Mouse (Mus musculus) forebrain, embryonic 10.5 days (tissue): ENCODE measurements around the gene Capzb. TPM values are rescaled to one million over a fixed set of nuclear protein-coding genes. Genes with fewer than 3 reads are reported as not detected.

Source experiments
- DNase-seq: peaks from one replicate; pipeline ENCODE4 v3.0.0-alpha.2; 2017; ENCODE audit warnings: low spot score; ENCODE audit errors: extremely low spot score
- H3K27ac ChIP-seq: fragments of 300-500 bp; sonication (generic); 2 replicates; pipeline ENCODE4 v1.5.1; 2016; ENCODE audit warnings: mild to moderate bottlenecking
- H3K27me3 ChIP-seq: fragments of 300-500 bp; sonication (generic); 2 replicates; pipeline ENCODE4 v1.6.1; 2016; ENCODE audit warnings: mild to moderate bottlenecking; ENCODE audit not compliant: poor library complexity, severe bottlenecking
- H3K36me3 ChIP-seq: fragments of 300-500 bp; sonication (generic); replicated peaks from 2 replicates; pipeline ENCODE4 v1.6.1; 2016; ENCODE audit warnings: mild to moderate bottlenecking, moderate library complexity
- H3K4me1 ChIP-seq: fragments of 300-500 bp; sonication (generic); 2 replicates; pipeline ENCODE4 v1.6.1; 2016
- H3K4me3 ChIP-seq: fragments of 300-500 bp; sonication (generic); 2 replicates; pipeline ENCODE4 v1.5.1; 2016; ENCODE audit warnings: mild to moderate bottlenecking, moderate library complexity
- H3K9me3 ChIP-seq: fragments of 300-500 bp; sonication (generic); 2 replicates; pipeline ENCODE4 v1.6.1; 2016; ENCODE audit warnings: mild to moderate bottlenecking, moderate library complexity
- WGBS: fragments of 180-500 bp; shearing (Covaris S2); methylation state at CpG from one replicate; pipeline ENCODE4 v1.1.7; 2016; 5-methylcytosine and 5-hydroxymethylcytosine counted together
- polyA plus RNA-seq: library from polyadenylated mRNA; unstranded; fragments of >200 nt; fragmentation: Nextera tagmentation; extraction: Ambion mirVana; gene quantifications from 2 replicates; pipeline ENCODE4 v1.2.1, GENCODE M21; 2016

Capzb gene
- polyA plus RNA-seq, 1 experiment from 2014 or later, result 360 TPM

GRCm38 (mm10) chr4:139238612-139239011 lies 45.9 kb downstream of the Capzb start:
- Histone ChIP-seq H3K27ac (peak overlapping the region; percentile 30; the same call in 1 of the 2 replicates), H3K36me3 (peaks cover 57% of the 10 kb centered on the region), H3K4me1 (peaks cover 57% of the 10 kb centered on the region), H3K4me3 (no peak overlapping the region), H3K9me3 (no peaks in the 10 kb centered on the region), H3K27me3 (no peaks in the 10 kb centered on the region)
- no peak for DNase-seq
- 89% methylated on average over 16 of the region's 16 CpGs for WGBS

DNA sequence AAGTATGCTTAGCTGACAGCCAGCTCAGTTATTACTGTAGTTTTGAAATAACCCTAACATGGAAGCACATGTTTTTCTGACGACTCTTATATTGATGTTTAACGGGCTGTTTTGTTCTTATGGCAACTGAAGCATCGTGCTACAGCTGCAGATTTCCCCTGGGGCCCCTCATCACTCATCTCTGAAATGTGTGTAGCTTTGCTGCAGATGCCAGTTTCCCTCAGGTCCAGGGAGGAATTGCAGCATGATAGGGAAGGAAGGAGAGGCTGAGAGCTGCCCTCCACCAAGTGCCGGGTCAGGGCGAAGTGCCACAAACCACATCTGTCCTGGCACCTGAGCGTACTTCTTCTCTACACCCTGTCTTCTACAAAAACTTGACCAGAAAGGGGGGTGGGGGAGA lies 47.6 kb downstream of the Capzb start:
- no peaks in the 10 kb centered on the region for H3K27me3 ChIP-seq
- no peaks in the 10 kb centered on the region for H3K9me3 ChIP-seq
- no peak overlapping the region for H3K27ac ChIP-seq
- peaks cover 50% of the 10 kb centered on the region for H3K36me3 ChIP-seq
- no peak overlapping the region for H3K4me3 ChIP-seq
- no peak for DNase-seq
- H3K4me1 ChIP-seq, result peaks cover 63% of the 10 kb centered on the region
- 92% methylated on average over 6 of the region's 6 CpGs for WGBS

DNA sequence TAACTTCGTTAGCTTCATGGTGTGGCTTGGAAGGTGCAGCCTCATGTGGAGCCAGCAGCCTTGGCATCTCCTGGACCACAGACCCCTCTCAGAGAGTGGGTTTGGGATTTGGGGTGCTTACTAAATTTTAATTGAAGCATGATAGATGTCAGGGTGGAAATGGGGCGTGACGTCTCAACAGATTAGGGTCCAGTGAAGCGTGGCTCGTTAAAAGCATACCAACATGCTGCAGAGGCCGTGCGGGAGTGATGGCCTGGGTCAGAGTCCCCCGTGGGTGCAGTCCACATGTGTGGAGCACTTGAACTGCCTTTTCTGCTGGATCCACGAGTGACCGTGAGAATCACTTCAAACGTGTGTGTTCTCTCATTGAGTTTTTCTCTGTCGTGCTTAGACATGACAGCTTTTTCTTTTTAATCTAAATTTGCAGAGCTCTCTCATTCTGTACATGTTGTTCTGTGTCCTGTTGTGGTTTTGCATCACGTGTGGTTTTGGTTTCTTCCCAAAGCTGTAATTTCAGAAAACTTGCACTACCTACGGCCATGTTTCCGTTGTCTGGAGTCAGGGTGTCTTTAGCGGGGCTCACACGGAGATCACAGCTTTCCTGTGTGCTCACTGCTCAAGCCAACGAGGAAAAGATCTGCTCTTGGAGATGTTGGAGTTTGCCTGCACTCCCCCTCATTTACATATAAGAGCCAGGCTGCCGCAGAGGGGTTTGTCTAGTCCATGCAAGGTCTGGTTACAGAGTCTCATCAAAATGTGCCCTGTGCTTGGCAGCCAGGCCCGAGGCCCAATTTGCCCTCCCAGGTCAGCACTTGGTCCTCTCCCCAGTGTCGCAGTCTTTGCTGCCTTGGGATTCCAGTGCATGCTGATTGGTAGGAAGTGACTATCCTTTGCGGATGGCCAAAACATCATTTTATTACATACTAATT lies 49.2 kb downstream of the Capzb start:
- WGBS, result 71% methylated on average over 22 of the region's 22 CpGs
- H3K4me3 ChIP-seq, result no peak overlapping the region
- H3K27me3 ChIP-seq, result no peaks in the 10 kb centered on the region
- peaks cover 79% of the 10 kb centered on the region for H3K4me1 ChIP-seq
- 0 out of 2 replicates have a peak overlapping the region, but pooled peaks have one; percentile 0 for H3K27ac ChIP-seq
- no peak for DNase-seq
- peaks cover 50% of the 10 kb centered on the region for H3K36me3 ChIP-seq
- H3K9me3 ChIP-seq, result no peaks in the 10 kb centered on the region

- Histone ChIP-seq H3K4me1 (peaks cover 86% of the 10 kb centered on the region), H3K27ac (no peak overlapping the region), H3K27me3 (no peaks in the 10 kb centered on the region), H3K36me3 (peaks cover 54% of the 10 kb centered on the region), H3K9me3 (no peaks in the 10 kb centered on the region), H3K4me3 (no peak overlapping the region)
- WGBS, result 77% methylated on average over 7 of the region's 7 CpGs
- DNase-seq, result no peak
These were observed 49.9 kb downstream of the Capzb start for GRCm38 (mm10) chr4:139242607-139242955.

- peaks cover 49% of the 10 kb centered on the region for H3K36me3 ChIP-seq
These were observed 51.5 kb downstream of the Capzb start for GRCm38 (mm10) chr4:139244176-139244575.

DNA sequence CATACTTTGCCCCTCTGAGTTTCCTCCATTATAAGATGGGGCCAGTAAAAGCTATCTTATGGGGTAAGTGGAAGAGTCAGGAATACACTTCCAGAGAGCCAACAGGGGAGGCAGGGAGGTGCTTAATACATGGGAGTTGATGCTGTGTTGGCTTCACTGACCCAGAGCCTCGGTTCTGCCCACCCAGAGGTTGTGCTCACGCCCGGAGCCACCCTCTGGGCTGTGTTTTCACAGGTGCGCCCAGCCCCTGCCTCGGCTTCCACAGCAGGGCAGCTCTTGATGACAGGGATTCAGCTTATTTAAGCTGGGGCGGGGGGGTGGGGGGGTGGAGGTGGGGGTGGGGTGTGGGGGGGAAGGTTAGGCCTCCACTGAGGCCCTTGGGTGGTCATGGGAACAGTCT lies 52.1 kb downstream of the Capzb start:
- WGBS, result 80% methylated on average over 6 of the region's 6 CpGs
- Histone ChIP-seq H3K36me3 (peaks cover 43% of the 10 kb centered on the region), H3K27ac (peak overlapping the region; percentile 1; the same call in 1 of the 2 replicates), H3K4me3 (no peak overlapping the region), H3K9me3 (no peaks in the 10 kb centered on the region), H3K4me1 (peaks cover 92% of the 10 kb centered on the region), H3K27me3 (no peaks in the 10 kb centered on the region)
- DNase-seq, result no peak

More at GRCm38 (mm10) chr4:139244176-139244575, 51.5 kb downstream of the Capzb start:
- Histone ChIP-seq H3K27me3 (no peaks in the 10 kb centered on the region), H3K4me1 (peaks cover 87% of the 10 kb centered on the region), H3K27ac (peak overlapping the region; percentile 1; the same call in 1 of the 2 replicates), H3K4me3 (no peak overlapping the region), H3K9me3 (no peaks in the 10 kb centered on the region)
- no peak for DNase-seq
- 84% methylated on average over 3 of the region's 3 CpGs for WGBS

GRCm38 (mm10) chr4:139245534-139245933 lies 52.8 kb downstream of the Capzb start:
- Histone ChIP-seq H3K4me1 (peaks cover 99% of the 10 kb centered on the region), H3K9me3 (no peaks in the 10 kb centered on the region), H3K27me3 (no peaks in the 10 kb centered on the region), H3K27ac (peak overlapping the region; percentile 78; the same call in 1 of the 2 replicates), H3K4me3 (no peak overlapping the region), H3K36me3 (peaks cover 35% of the 10 kb centered on the region)
- no peak for DNase-seq
- 80% methylated on average over 2 of the region's 2 CpGs for WGBS

- H3K27ac ChIP-seq, result peak overlapping the region; percentile 78
- 55% methylated on average over 7 of the region's 7 CpGs for WGBS
- no peak overlapping the region for H3K4me3 ChIP-seq
- DNase-seq, result peak; percentile 36
- H3K4me1 ChIP-seq, result peaks cover 99% of the 10 kb centered on the region
- H3K9me3 ChIP-seq, result no peaks in the 10 kb centered on the region
- H3K27me3 ChIP-seq, result no peaks in the 10 kb centered on the region
- peaks cover 27% of the 10 kb centered on the region for H3K36me3 ChIP-seq
These were observed 53.6 kb downstream of the Capzb start for GRCm38 (mm10) chr4:139246130-139246877.

DNA sequence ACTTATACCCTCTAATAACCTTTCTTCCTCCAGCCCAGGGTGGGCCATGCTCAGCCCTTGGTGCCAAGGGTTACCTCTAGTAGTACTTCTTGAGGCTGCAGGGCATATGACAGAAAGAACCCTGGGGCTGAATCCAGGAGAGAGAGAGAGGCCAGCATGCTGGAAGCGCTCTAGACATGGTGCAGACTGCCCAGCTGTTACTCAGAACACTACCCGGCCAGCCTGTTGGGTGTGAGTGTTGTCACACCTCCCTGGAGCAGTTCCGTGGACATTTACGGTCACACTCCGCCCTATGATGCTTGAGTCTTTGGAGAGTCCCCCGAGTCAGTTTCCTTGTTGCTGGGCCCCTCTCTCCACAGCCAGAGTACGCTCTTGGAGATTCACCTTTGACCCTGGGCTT lies 55.3 kb downstream of the Capzb start:
- H3K36me3 ChIP-seq, result peaks cover 12% of the 10 kb centered on the region
- H3K27me3 ChIP-seq, result no peaks in the 10 kb centered on the region
- WGBS, result 87% methylated on average over 7 of the region's 7 CpGs
- no peak for DNase-seq
- H3K27ac ChIP-seq, result peak overlapping the region; percentile 78
- no peak overlapping the region for H3K4me3 ChIP-seq
- H3K9me3 ChIP-seq, result no peaks in the 10 kb centered on the region
- H3K4me1 ChIP-seq, result peaks cover 97% of the 10 kb centered on the region

DNA sequence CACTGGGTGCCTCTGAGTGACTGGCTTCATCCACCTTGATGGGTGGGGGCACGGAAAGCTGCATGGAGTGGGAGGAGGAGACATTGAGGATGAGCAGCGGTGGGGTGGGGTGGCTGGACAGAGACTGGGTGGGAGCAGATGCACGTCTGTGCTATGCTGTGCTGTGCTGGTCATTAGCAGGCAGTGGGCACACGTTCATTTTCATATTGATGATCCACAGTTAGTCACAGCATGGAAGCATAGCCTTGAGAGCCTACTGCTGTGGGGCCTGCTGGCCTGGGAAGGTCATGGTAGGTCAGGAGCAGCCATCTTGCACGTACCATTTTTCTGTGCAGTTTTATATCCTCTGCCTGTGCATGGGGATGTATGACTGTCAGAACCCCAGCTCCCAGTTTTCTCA lies 56.0 kb downstream of the Capzb start:
- Histone ChIP-seq H3K4me3 (no peak overlapping the region), H3K27me3 (no peaks in the 10 kb centered on the region), H3K27ac (peak overlapping the region; percentile 78), H3K4me1 (peaks cover 99% of the 10 kb centered on the region), H3K36me3 (peaks cover 7% of the 10 kb centered on the region; the same call in 1 of the 2 replicates), H3K9me3 (no peaks in the 10 kb centered on the region)
- 79% methylated on average over 5 of the region's 5 CpGs for WGBS
- no peak for DNase-seq

- H3K27ac ChIP-seq, result peak overlapping the region; percentile 78
- 73% methylated on average over 5 of the region's 5 CpGs for WGBS
These were observed 57.3 kb downstream of the Capzb start for GRCm38 (mm10) chr4:139250043-139250442.

DNA sequence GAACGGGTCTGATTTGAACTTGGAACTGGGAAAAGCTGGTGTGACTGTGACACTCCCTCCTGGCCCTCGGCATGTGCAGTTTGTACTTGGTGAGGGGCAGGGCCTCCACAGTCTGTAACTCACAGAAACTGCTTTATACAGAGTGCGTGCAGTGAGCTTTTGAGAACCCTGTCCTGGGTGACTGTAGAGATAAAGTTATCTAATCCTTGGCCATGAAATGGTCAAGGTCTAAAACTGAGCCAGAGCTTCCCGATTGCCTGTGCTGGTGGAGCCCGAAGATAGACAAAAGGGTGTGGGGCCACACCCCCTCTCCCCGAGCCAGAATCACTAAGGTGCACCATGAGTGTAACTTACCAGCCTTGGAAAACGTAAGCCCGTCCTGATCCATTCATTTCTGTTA lies 58.2 kb downstream of the Capzb start:
- DNase-seq, result no peak

More at GRCm38 (mm10) chr4:139250043-139250442, 57.3 kb downstream of the Capzb start:
- Histone ChIP-seq H3K36me3 (peaks cover 12% of the 10 kb centered on the region), H3K27me3 (no peaks in the 10 kb centered on the region), H3K4me1 (peaks cover 86% of the 10 kb centered on the region), H3K9me3 (no peaks in the 10 kb centered on the region), H3K4me3 (no peak overlapping the region)
- no peak for DNase-seq

More for the DNA sequence above, 58.2 kb downstream of the Capzb start:
- no peaks in the 10 kb centered on the region for H3K9me3 ChIP-seq
- H3K27me3 ChIP-seq, result no peaks in the 10 kb centered on the region
- H3K27ac ChIP-seq, result peak overlapping the region; percentile 78
- peaks cover 78% of the 10 kb centered on the region for H3K4me1 ChIP-seq
- no peak overlapping the region for H3K4me3 ChIP-seq
- H3K36me3 ChIP-seq, result peaks cover 17% of the 10 kb centered on the region
- 82% methylated on average over 8 of the region's 8 CpGs for WGBS
